Mouse (Mus musculus) limb, embryonic 14.5 days (tissue): ENCODE data around the gene Myh13. TPM values are rescaled to one million over a fixed set of nuclear protein-coding genes. Genes with fewer than 3 reads are reported as not detected.

Experiments
- ATAC-seq: fragments of 200-750 bp; cut with Nextera tagmentation; 2 replicates; pipeline ENCODE4 v1.8.0; 2017; ENCODE audit warnings: low read depth, moderate number of reproducible peaks, moderate TSS enrichment; ENCODE audit not compliant: low FRiP score
- DNase-seq: peaks from one replicate; pipeline ENCODE4 v3.0.0-alpha.2; 2015; ENCODE audit warnings: low spot score
- H3K27ac ChIP-seq: fragments of 300-500 bp; sonication (generic); replicated peaks from 2 replicates; pipeline ENCODE4 v1.5.1; 2014; ENCODE audit warnings: low read depth, mild to moderate bottlenecking, low read length, moderate library complexity, mixed read lengths
- H3K27me3 ChIP-seq: fragments of 300-500 bp; sonication (generic); 2 replicates; pipeline ENCODE4 v1.6.1; 2014; ENCODE audit warnings: low read length, mixed read lengths; ENCODE audit not compliant: control insufficient read depth, insufficient read depth
- H3K36me3 ChIP-seq: fragments of 300-500 bp; sonication (generic); 2 replicates; pipeline ENCODE4 v1.6.1; 2014; ENCODE audit warnings: mild to moderate bottlenecking, low read length, moderate library complexity, mixed read lengths; ENCODE audit not compliant: control insufficient read depth, insufficient read depth
- H3K4me1 ChIP-seq: fragments of 300-500 bp; sonication (generic); 2 replicates; pipeline ENCODE4 v1.6.1; 2014; ENCODE audit warnings: antibody characterized with exemption, low read length, mixed read lengths; ENCODE audit not compliant: control insufficient read depth, insufficient read depth
- H3K4me2 ChIP-seq: fragments of 300-500 bp; sonication (generic); replicated peaks from 2 replicates; pipeline ENCODE4 v1.6.1; 2014; ENCODE audit warnings: low read depth, mild to moderate bottlenecking, low read length, moderate library complexity; ENCODE audit not compliant: severe bottlenecking
- H3K4me3 ChIP-seq: fragments of 300-500 bp; sonication (generic); replicated peaks from 2 replicates; pipeline ENCODE4 v1.5.1; 2014; ENCODE audit warnings: low read length
- H3K9ac ChIP-seq: fragments of 300-500 bp; sonication (generic); 2 replicates; pipeline ENCODE4 v1.6.1; 2014; ENCODE audit warnings: mild to moderate bottlenecking, low read depth, low read length, moderate library complexity; ENCODE audit not compliant: severe bottlenecking
- H3K9me3 ChIP-seq: fragments of 300-500 bp; sonication (generic); 2 replicates; pipeline ENCODE4 v1.6.1; 2016; ENCODE audit warnings: low read length; ENCODE audit not compliant: control insufficient read depth
- POLR2A ChIP-seq: fragments of 200-500 bp; IDR thresholded peaks from 2 replicates; pipeline ENCODE4 v1.8.0; 2012; ENCODE audit warnings: inconsistent platforms, mild to moderate bottlenecking, moderate library complexity, borderline replicate concordance; ENCODE audit not compliant: insufficient read depth, insufficient read length; ENCODE audit errors: extremely low read depth
- WGBS: fragments of 180-500 bp; shearing (Covaris S2); extraction: QIAGEN DNeasy Blood & Tissue Kit; methylation state at CpG from one replicate; pipeline ENCODE4 v1.1.7; 2014; 5-methylcytosine and 5-hydroxymethylcytosine counted together
- polyA plus RNA-seq, 2 experiments: library from polyadenylated mRNA; depleted of rRNA in 1 of 2; stranded (reverse) in 1 of 2; unstranded in 1 of 2; fragments of >200 nt; fragmentation: Nextera tagmentation in 1 of 2; extraction: Ambion mirVana in 1 of 2; gene quantifications; 2 replicates each; pipeline versions ENCODE4 v1.2.1 to v1.2.3; 2012 to 2014

The Myh13 gene
- polyA plus RNA-seq, 2 experiments: 0.10 to 0.21 TPM

DNA sequence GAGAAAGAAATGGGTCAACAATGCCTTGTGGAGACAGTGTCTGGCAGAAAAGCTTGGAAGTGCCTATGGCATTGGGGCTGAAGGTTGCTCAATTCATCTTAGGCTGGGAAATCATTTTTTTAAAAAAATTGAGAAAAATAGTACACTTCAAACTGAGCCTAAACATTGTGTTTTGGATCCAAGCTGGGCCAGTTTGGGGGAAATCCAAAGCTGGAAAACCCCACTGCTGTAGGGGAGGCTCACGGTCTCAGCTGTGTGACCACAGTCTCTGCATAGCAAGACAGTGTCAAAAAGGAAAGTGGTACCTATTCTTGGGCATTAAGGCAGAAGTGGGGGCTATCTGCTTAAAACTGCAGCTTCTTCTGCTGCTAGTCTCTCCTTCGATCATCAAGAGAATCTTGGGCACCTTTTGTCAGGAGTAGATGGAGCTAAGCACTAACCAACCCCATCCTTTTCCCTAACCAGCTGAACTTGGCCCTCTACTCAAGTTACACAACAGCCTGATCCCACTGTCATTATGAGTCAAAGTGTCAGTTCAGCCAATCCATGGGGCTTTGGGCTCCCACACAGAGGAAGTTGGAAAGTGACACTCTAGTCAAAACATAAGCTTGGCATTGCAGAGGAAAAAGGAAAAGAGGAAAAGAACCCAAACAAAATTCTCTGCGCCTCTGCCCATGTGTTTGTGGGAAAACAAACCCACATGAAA, 69.4 kb downstream of the Myh13 start:
- H3K4me3 ChIP-seq: no peak overlapping the region
- H3K36me3 ChIP-seq: no peaks in the 10 kb centered on the region
- TF ChIP-seq POLR2A: no peak
- 81% methylated on average over 3 of the region's 3 CpGs for WGBS
- H3K9me3 ChIP-seq: no peaks in the 10 kb centered on the region
- H3K27me3 ChIP-seq: no peaks in the 10 kb centered on the region
- H3K4me2 ChIP-seq: no peak overlapping the region
- no peak overlapping the region for H3K27ac ChIP-seq
- H3K4me1 ChIP-seq: no peaks in the 10 kb centered on the region
- H3K9ac ChIP-seq: no peak overlapping the region
- no peak for ATAC-seq
- DNase-seq: no peak

GRCm38 (mm10) chr11:67392369-67392768, 70.9 kb downstream of the Myh13 start:
- H3K4me1 ChIP-seq: no peaks in the 10 kb centered on the region
- H3K9ac ChIP-seq: no peak overlapping the region
- WGBS: 87% methylated on average over 3 of the region's 3 CpGs
- TF ChIP-seq POLR2A: no peak
- H3K9me3 ChIP-seq: no peaks in the 10 kb centered on the region
- no peak overlapping the region for H3K4me2 ChIP-seq
- no peak for DNase-seq
- H3K27me3 ChIP-seq: no peaks in the 10 kb centered on the region
- H3K27ac ChIP-seq: no peak overlapping the region
- no peaks in the 10 kb centered on the region for H3K36me3 ChIP-seq
- ATAC-seq: no peak
- H3K4me3 ChIP-seq: no peak overlapping the region

- no peak overlapping the region for H3K4me3 ChIP-seq
- H3K4me1 ChIP-seq: no peaks in the 10 kb centered on the region
- no peaks in the 10 kb centered on the region for H3K27me3 ChIP-seq
- H3K36me3 ChIP-seq: no peaks in the 10 kb centered on the region
- H3K9me3 ChIP-seq: no peaks in the 10 kb centered on the region
- H3K27ac ChIP-seq: no peak overlapping the region
- ATAC-seq: no peak
- no peak overlapping the region for H3K4me2 ChIP-seq
- WGBS: 59% methylated on average over 5 of the region's 5 CpGs
- no peak for DNase-seq
- H3K9ac ChIP-seq: no peak overlapping the region
- no peak for TF ChIP-seq POLR2A
These were observed 79.5 kb downstream of the Myh13 start for GRCm38 (mm10) chr11:67400956-67401355.

GRCm38 (mm10) chr11:67414346-67414940, 93.0 kb downstream of the Myh13 start:
- H3K27ac ChIP-seq: no peak overlapping the region
- no peaks in the 10 kb centered on the region for H3K9me3 ChIP-seq
- H3K27me3 ChIP-seq: no peaks in the 10 kb centered on the region
- DNase-seq (no peak), ATAC-seq (no peak)
- H3K9ac ChIP-seq: no peak overlapping the region
- TF ChIP-seq POLR2A: no peak
- H3K4me1 ChIP-seq: no peaks in the 10 kb centered on the region
- 63% methylated on average over 6 of the region's 6 CpGs for WGBS
- H3K36me3 ChIP-seq: no peaks in the 10 kb centered on the region
- H3K4me3 ChIP-seq: no peak overlapping the region
- H3K4me2 ChIP-seq: no peak overlapping the region

Other genes with a start within 250 kb of the Myh13 start
- gene Myh3, start 243.4 kb upstream of the Myh13 start, polyA plus RNA-seq (2012; rRNA removed): 112 and 192 TPM in 2 replicates
- gene Myh3, start 243.4 kb upstream of the Myh13 start, polyA plus RNA-seq (2014; fragmentation: Nextera tagmentation; extraction: Ambion mirVana): 145 and 205 TPM in 2 replicates
- gene Myh2, start 150.6 kb upstream of the Myh13 start, polyA plus RNA-seq (2012; rRNA removed): 0.12 and 0.16 TPM in 2 replicates
- 0.30 and 0.39 TPM in 2 replicates for gene Myh2, start 150.6 kb upstream of the Myh13 start, polyA plus RNA-seq (2014; fragmentation: Nextera tagmentation; extraction: Ambion mirVana)
- gene Myh1, start 121.6 kb upstream of the Myh13 start, polyA plus RNA-seq (2012; rRNA removed): 0.74 and 1.1 TPM in 2 replicates
- 1.5 and 2.4 TPM in 2 replicates for gene Myh1, start 121.6 kb upstream of the Myh13 start, polyA plus RNA-seq (2014; fragmentation: Nextera tagmentation; extraction: Ambion mirVana)
- gene Myh4, start 83.6 kb upstream of the Myh13 start, polyA plus RNA-seq (2012; rRNA removed): 0.09 and 0.10 TPM in 2 replicates
- gene Myh4, start 83.6 kb upstream of the Myh13 start, polyA plus RNA-seq (2014; fragmentation: Nextera tagmentation; extraction: Ambion mirVana): 0.11 and 0.36 TPM in 2 replicates
- gene Myh8, start 44.5 kb upstream of the Myh13 start, polyA plus RNA-seq (2012; rRNA removed): 21.7 and 39.3 TPM in 2 replicates
- gene Myh8, start 44.5 kb upstream of the Myh13 start, polyA plus RNA-seq (2014; fragmentation: Nextera tagmentation; extraction: Ambion mirVana): 49.0 and 74.2 TPM in 2 replicates
- 9.8 and 10.4 TPM in 2 replicates for gene Gas7, start 133.8 kb downstream of the Myh13 start, polyA plus RNA-seq (2012; rRNA removed)
- 17.2 and 18.2 TPM in 2 replicates for gene Gas7, start 133.8 kb downstream of the Myh13 start, polyA plus RNA-seq (2014; fragmentation: Nextera tagmentation; extraction: Ambion mirVana)